Mouse (Mus musculus) spleen, postnatal 36 days (tissue): ENCODE data around the gene Hpcal4.
"Not testable (repeated sequence)": the region's sequence is repeated elsewhere in the genome, so short reads cannot be mapped to it uniquely, and the experiment has no call there.

ENCODE experiments used
- DNase-seq, 2 experiments: peaks; one replicate each; pipeline ENCODE4 v3.0.0; 2022; ENCODE audit warnings: low spot score in 2 of 2, mixed read lengths in 1 of 2

The Hpcal4 gene

DNA sequence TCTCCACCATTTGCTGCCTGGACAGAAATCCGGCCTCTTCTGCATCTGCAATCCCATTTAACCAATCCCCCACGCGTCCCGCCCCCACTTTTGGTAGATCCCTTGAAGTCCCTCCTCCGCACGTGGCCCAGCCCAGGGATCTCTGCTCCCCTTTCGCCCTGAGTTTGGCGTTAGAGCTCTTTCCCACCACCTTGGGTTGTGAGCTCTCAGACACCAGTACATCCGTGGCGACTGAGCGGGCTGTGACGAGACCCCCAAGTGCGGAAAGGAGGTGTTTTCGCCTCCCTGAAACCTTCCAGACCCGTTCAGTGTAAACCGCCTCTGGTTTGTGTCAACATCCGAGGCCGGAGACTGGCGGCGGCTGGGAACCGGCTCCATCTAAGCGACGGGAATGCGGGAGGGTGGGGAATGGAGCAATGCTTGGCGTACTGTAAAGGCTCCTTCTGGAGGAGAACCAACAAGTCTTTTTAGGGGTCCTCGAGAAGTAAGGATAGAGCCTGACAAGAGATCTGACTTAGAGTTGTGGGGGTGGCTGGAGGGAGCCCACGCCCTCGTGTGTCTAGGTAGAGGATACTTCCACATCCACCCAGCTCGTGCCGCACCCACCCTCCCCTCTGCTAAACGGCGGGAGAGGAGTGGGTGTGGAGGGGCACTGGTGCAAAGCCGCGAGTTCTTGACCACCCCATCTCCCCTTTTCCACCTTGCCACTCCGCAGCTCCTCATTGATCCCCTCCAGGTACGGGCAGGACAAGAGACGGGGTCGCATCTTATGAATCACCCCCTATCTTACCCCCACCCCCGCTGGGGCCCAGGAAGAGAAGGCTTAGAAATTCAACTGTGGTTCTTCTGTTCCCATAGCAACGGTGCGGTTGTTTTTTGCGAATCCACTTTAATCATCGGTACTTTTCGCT is at the start of gene Hpcal4:
Gene Hpcal4 (plus strand): TSS at position 900 of the 911 bp plus-strand sequence.
- no peak for DNase-seq

GRCm38 (mm10) chr4:123137551-123137950 is 45.5 kb upstream of the Hpcal4 start:
- no peak for DNase-seq

DNA sequence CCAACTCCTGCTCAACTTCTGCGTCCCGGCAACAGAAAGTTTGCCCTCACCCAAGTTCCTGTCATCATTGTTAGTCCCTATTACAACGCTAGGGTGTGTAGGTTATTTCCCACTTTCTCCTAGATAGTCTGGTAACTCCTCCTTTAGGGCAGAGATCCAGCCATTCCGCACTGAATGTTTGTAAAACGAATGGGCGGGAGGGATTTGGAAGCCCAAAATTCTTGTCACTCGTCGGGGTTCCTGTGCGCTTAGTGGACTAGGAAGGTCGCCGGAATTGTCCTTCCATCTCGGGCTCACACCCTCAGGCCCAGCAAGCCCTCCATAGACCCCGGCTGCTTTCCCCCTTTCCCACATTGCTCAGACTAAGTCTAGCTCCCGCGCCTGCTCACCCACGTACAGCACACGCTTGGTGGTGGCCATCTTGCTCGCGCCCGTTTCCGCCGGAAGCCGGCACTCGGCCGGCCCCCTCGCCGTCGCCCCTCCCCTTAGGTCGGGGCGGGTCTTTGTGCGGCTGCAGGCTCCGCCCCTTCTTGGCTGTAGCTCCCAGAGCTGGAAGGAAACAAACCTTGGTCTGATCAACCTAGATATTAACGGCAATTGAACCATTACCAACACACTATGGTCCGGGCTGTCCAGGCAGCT is 43.4 kb upstream of the Hpcal4 start, which contains the start of gene Ppie:
Gene Ppie (minus strand): TSS at position 439 of the 642 bp plus-strand sequence.
- peak; percentile 68 to 70 for DNase-seq

- no peak for DNase-seq
These were observed 35.4 kb upstream of the Hpcal4 start for GRCm38 (mm10) chr4:123147446-123148150.

GRCm38 (mm10) chr4:123152003-123152402 is 31.0 kb upstream of the Hpcal4 start:
- DNase-seq, result no peak

DNA sequence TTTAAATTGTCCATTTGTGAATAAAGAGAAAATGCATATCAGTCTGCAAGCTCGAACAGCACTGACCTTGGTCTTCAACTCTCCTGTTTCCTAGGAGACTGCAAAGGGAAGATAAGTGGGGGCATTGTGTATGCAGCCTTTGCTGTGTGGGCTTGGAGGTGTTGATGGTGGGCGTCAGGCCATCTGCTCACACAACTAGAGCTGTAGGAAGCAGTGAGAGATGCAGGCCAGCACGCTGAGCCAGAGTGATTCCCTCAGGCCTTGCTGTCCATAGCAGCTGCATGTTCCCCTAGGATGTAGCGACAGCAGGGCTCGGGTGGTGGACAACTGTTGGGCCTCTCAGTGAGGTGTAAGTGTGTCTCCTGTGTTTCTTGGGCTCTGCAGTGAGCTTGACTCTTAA is 30.1 kb upstream of the Hpcal4 start:
- DNase-seq, result no peak

GRCm38 (mm10) chr4:123155004-123155403 is 28.0 kb upstream of the Hpcal4 start:
- DNase-seq, result no peak

DNA sequence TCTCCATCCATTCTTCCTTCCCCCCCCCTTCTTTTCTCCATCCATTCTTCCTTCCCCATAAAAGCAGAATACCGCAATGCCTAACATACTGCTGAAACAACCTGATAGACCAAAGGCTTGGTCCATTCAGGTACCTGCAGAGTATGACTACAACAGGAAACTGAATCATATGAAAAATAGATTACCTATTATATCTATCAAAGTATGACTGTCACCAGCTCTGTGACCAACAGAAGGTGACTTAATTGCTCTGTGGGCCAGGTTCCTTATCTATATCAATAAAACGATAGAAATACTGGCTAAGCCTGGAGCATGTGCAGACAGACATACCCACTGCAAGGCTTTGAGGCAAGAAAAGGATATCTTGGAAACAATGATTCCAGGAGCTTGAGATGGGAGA is 27.6 kb upstream of the Hpcal4 start:
- no peak for DNase-seq

DNA sequence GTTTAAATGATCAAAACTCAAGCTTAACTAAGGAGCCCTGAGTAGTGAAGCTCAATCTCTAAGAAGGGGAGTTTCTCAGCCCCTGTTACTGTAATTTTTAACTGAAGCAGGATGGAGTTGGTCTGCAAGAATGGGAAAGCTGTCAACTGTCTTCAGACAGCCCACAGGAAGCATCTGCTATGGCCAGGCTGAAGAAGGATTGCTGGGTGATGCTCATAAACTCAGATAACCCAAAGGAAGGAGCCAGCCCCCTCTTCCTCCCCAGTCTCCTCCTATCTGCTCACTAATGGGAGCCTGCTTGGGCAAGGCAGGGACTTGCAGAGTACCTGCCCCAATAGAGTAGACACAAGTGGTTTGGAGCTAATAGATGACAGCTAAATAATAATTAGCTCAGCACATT is 27.2 kb upstream of the Hpcal4 start:
- no peak for DNase-seq

- no peak for DNase-seq
These were observed 22.5 kb upstream of the Hpcal4 start for GRCm38 (mm10) chr4:123160571-123160970.

GRCm38 (mm10) chr4:123161251-123161650 is 21.8 kb upstream of the Hpcal4 start:
- not testable (repeated sequence) for DNase-seq

DNA sequence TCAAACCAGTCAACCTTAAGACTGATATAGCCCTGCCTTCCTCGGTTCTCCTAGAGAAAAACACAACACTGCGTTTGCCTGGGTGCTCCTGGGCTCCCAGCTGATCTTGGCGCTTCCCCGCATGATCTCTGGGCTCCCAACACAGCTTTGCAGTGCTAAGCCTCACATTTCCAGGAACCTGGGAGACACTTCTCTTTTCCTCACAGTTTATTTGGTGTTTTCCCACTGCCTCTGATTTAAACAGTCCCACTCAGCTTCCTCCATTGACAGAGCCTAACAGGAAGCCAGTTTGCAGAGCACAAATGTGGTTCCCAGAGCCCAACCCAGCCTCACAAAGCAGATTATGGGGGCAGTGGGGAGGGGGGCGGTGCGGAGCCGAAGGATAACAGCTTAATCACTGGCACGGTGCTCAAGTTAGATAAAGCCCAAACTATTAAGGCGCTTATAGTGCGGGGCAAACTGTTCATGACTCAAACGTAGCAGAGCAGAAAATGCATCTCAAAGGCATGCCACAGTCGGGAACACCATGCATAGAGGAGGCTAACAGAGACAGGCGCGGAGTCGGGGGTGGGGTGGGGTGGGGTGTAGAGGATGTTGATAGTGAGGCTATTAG is 20.6 kb upstream of the Hpcal4 start:
- no peak for DNase-seq

- no peak for DNase-seq
These were observed 18.9 kb upstream of the Hpcal4 start for GRCm38 (mm10) chr4:123164157-123164556.

DNA sequence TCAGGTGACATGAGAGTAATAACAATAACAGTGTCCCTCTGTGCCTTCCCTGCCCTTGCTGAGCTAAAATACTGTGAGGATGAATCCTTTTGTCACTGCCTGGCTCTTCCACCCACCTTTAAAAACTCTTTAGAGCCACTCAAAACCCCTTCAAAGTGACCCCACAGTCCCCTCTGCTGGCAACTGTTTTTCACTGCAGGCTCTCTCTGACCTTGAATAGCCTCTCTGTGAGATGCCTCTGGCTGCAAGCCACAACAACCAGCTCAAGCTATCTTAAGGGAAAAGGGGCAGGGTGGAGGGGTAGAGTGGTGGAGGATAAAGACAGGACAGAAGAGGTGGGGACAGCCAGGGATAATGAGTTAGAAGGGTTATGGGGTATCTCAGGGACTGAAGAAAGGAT is 11.2 kb upstream of the Hpcal4 start:
- no peak for DNase-seq

DNA sequence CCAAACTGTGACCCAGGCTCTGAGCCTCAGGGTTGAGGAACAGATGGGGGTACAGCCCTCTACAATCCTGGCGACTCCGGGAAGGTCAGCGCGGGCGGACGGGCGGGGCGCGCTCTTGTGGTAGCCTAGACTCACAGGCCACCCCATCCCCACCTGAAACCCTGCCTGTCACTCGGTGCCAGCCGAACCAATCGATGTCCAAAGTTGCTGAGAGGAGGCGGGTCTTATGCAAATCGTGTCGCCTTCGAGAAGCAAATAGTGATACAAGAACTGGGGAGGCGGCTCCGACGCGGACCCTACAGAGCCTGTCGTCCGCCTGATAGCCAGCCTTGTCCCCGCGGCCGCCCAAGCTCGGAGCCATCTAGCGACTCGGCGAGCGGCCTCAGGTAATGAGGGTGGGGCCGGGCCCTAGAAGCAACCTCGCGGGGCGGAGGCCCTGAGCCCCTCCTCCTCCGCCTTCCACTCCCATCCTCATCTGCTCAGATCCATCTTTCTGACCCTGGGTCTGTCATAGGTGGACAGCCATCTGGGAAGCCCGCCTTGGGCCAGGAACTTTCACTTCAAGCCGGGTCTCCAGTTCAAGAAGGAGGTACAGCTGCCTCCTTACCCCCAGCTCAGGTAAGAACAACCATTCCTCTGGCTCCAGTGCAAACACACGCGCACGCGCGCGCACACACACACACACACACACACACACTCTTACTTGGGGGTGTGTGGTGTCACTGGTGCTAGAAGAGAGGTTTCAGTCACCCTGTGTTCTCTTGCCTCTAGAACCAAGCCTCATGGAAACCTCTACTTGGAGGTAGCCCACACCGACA is 421 bp downstream of the Hpcal4 start:
- peak; percentile 40 to 43 for DNase-seq

- no peak for DNase-seq
These were observed 1.8 kb downstream of the Hpcal4 start for GRCm38 (mm10) chr4:123184816-123185215.

GRCm38 (mm10) chr4:123192336-123192735 is 9.3 kb downstream of the Hpcal4 start:
- no peak for DNase-seq

DNA sequence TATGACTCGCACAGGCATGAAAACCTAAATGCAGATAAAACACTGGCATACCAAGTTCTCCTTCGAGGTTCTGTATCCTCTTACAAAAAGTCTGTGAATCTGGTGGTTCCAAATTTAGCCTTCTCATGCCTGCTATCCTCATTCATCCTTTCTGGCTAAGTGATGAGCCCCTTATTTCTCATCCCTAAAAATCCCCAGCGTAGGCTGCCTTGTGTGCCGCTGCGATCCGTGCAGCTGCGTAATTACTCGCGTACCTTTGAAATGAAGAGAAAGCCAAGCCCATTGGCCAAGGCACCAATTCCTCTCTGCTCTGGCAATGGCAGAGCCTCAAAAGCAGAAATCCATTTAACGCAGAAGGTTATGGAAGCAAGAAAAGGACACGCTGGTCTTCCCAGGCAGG is 10.8 kb downstream of the Hpcal4 start:
- DNase-seq, result no peak

- DNase-seq, result no peak
These were observed 13.7 kb downstream of the Hpcal4 start for GRCm38 (mm10) chr4:123196695-123197094.

DNA sequence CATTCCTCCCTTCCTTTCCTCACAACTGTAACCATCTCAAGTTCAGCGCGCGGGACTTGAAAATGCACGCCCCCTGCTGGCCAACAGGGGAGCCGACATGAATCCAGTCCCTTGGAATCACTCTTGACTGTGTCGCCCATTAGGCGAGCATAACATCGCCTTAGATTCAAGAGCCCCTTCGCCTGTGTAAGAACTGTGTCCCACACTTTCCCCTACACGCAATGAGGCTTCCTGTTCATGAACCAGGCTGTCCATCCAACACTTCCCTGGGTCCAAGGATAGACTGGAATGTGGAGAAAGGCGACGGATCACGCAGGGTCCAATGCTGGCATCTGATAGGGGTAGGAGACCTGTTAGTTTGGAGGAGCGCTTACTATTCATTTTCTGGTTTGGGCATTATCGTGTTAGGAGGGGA is 17.8 kb downstream of the Hpcal4 start:
- no peak for DNase-seq
